Mouse (Mus musculus): ENCODE results near the gene Ugt1a5.

- TF ChIP-seq ZC3H11A (IDR thresholded peaks at IDR 0.05; ENCODE audit: borderline replicate concordance, low read depth, low read length) (no peak), MAFK (IDR thresholded peaks at IDR 0.05; ENCODE audit: insufficient read depth, low read depth, low read length) (no peak), CHD2 (IDR thresholded peaks at IDR 0.05; ENCODE audit: low read depth, low read length) (no peak)
Observed at GRCm38 (mm10) chr1:88206843-88207479, 41.1 kb downstream of the Ugt1a5 start.

All from ES-E14 (cell line).